Mouse (Mus musculus): ENCODE data around the gene Zdhhc9. TPM values are rescaled to one million over a fixed set of nuclear protein-coding genes. Genes with fewer than 3 reads are reported as not detected.

The Zdhhc9 gene
- total and polyA plus RNA-seq, 2 experiments from 2014 or later: 5.7 to 35.4 TPM

GRCm38 (mm10) chrX:48153949-48154348 is 54.7 kb downstream of the Zdhhc9 start:
- no peak for DNase-seq (ENCODE audit: low spot score)
- Histone ChIP-seq H3K36me3 (ENCODE audit: insufficient read depth, low read length) (no peaks in the 10 kb centered on the region), H3K9ac (replicated peaks; ENCODE audit: low read length) (no peak overlapping the region), H3K27me3 (ENCODE audit: insufficient read depth, low read length) (no peaks in the 10 kb centered on the region), H3K4me3 (ENCODE audit: low read length) (no peak overlapping the region), H3K4me2 (ENCODE audit: low read depth, low read length) (no peak overlapping the region), H3K27ac (no peak overlapping the region), H3K9me3 (ENCODE audit: low read length) (no peaks in the 10 kb centered on the region), H3K4me1 (ENCODE audit: insufficient read depth, low read length) (no peaks in the 10 kb centered on the region)
- WGBS: 57% methylated on average over 2 of the region's 2 CpGs
- no peak for ATAC-seq
- no peak for TF ChIP-seq CTCF (IDR thresholded peaks at IDR 0.05; ENCODE audit: low read depth)

DNA sequence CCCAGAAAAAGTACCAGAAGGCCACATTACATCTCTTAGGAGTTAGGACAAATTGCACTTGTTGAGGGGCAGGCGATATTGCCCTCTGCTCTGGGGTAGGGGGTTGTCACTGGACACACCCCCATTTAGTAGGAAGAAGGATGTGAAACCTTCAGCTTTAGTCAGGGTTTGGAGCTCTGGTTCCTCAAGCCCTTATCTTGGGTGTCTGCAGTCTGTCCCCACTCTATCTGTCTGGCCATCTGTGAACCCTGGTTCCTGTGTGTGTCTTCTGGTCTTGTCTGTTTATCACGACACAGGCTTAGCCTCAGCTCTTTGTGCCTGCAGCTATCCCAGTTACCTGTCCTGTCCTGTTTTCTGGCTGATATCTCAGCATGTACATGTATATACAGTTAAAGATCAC is 55.3 kb downstream of the Zdhhc9 start:
- H3K9me3 ChIP-seq (ENCODE audit: low read length): no peaks in the 10 kb centered on the region
- no peak overlapping the region for H3K9ac ChIP-seq (replicated peaks; ENCODE audit: low read length)
- TF ChIP-seq CTCF (IDR thresholded peaks at IDR 0.05; ENCODE audit: low read depth): no peak
- H3K36me3 ChIP-seq (ENCODE audit: insufficient read depth, low read length): no peaks in the 10 kb centered on the region
- H3K27ac ChIP-seq: no peak overlapping the region
- WGBS: 90% methylated on average over 2 of the region's 2 CpGs
- no peak for DNase-seq (ENCODE audit: low spot score)
- ATAC-seq: no peak
- no peak overlapping the region for H3K4me2 ChIP-seq (ENCODE audit: low read depth, low read length)
- no peaks in the 10 kb centered on the region for H3K4me1 ChIP-seq (ENCODE audit: insufficient read depth, low read length)
- H3K4me3 ChIP-seq (ENCODE audit: low read length): no peak overlapping the region
- H3K27me3 ChIP-seq (ENCODE audit: insufficient read depth, low read length): no peaks in the 10 kb centered on the region

DNA sequence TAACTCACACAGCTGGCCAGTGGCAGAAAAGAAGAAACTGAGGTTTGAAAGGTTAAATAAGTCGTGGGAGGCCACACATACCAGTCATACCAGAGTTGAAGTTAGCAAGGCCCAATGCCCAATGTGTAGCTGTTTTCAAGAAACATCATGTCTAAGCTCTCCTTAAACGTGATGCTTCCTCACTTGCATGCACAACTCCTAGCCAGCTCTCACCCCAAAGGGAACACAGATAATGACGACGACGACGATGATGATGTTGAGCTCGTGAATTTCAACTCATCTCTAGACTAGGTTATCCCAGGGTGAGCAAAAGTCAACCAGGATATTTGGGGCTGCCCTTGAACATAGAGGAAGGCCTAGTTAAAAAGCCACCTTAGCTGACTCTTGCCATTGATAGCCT is 56.6 kb downstream of the Zdhhc9 start:
- Histone ChIP-seq H3K4me2 (ENCODE audit: low read depth, low read length) (no peak overlapping the region), H3K27me3 (ENCODE audit: insufficient read depth, low read length) (no peaks in the 10 kb centered on the region), H3K9me3 (ENCODE audit: low read length) (no peaks in the 10 kb centered on the region), H3K36me3 (ENCODE audit: insufficient read depth, low read length) (no peaks in the 10 kb centered on the region), H3K9ac (replicated peaks; ENCODE audit: low read length) (no peak overlapping the region), H3K4me1 (ENCODE audit: insufficient read depth, low read length) (no peaks in the 10 kb centered on the region), H3K27ac (no peak overlapping the region), H3K4me3 (ENCODE audit: low read length) (no peak overlapping the region)
- ATAC-seq (no peak), DNase-seq (ENCODE audit: low spot score) (no peak)
- TF ChIP-seq CTCF (IDR thresholded peaks at IDR 0.05; ENCODE audit: low read depth): no peak
- WGBS: 71% methylated on average over 7 of the region's 7 CpGs

DNA sequence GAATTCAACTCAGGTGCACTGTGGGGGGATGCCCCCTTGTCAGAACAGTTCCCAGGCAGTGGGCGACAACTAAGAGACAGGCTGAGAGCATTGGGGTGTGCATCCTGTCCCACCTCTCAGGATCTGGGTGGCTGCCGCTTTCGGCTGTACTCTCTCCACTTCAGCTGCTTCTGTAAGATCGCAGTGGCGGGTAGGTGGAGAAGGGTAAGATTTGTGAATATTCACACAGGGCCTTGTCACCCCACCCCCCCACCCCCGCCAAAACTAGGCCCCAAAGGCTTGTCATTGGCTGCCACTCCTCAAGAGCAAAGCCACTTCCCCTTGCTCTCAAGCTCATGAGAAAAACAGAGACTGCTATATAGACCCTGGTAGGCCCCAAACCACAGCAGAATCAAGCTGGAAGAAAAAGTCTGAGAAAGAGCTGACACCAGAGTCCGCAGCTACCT is 60.9 kb downstream of the Zdhhc9 start:
- Histone ChIP-seq H3K9ac (replicated peaks; ENCODE audit: low read length) (no peak overlapping the region), H3K4me3 (ENCODE audit: low read length) (no peak overlapping the region), H3K4me2 (ENCODE audit: low read depth, low read length) (no peak overlapping the region), H3K27me3 (ENCODE audit: insufficient read depth, low read length) (no peaks in the 10 kb centered on the region), H3K4me1 (ENCODE audit: insufficient read depth, low read length) (no peaks in the 10 kb centered on the region), H3K9me3 (ENCODE audit: low read length) (no peaks in the 10 kb centered on the region), H3K36me3 (ENCODE audit: insufficient read depth, low read length) (no peaks in the 10 kb centered on the region), H3K27ac (no peak overlapping the region)
- no peak for TF ChIP-seq CTCF (IDR thresholded peaks at IDR 0.05; ENCODE audit: low read depth)
- no peak for DNase-seq (ENCODE audit: low spot score)
- ATAC-seq: no peak
- WGBS: 86% methylated on average over 7 of the region's 7 CpGs

- no peaks in the 10 kb centered on the region for H3K36me3 ChIP-seq (ENCODE audit: insufficient read depth, low read length)
- no peak for DNase-seq (ENCODE audit: low spot score)
- no peaks in the 10 kb centered on the region for H3K27me3 ChIP-seq (ENCODE audit: insufficient read depth, low read length)
- no peak overlapping the region for H3K4me3 ChIP-seq (ENCODE audit: low read length)
- 80% methylated on average over 2 of the region's 2 CpGs for WGBS
- no peak for ATAC-seq
- no peaks in the 10 kb centered on the region for H3K4me1 ChIP-seq (ENCODE audit: insufficient read depth, low read length)
- no peak for TF ChIP-seq CTCF (IDR thresholded peaks at IDR 0.05; ENCODE audit: low read depth)
- no peak overlapping the region for H3K27ac ChIP-seq
- H3K9me3 ChIP-seq (ENCODE audit: low read length): no peaks in the 10 kb centered on the region
- no peak overlapping the region for H3K9ac ChIP-seq (replicated peaks; ENCODE audit: low read length)
- no peak overlapping the region for H3K4me2 ChIP-seq (ENCODE audit: low read depth, low read length)
These were observed 61.5 kb downstream of the Zdhhc9 start for GRCm38 (mm10) chrX:48147226-48147625.

GRCm38 (mm10) chrX:48146262-48146661 is 62.4 kb downstream of the Zdhhc9 start, which contains the start of gene Sash3:
TSS of gene Sash3 (plus strand) at chrX:48146436.
- H3K4me3 ChIP-seq (ENCODE audit: low read length): no peak within 1 kb of the TSS
- no peak for DNase-seq (ENCODE audit: low spot score)
- H3K4me2 ChIP-seq (ENCODE audit: low read depth, low read length): no peak within 1 kb of the TSS
- no peak within 1 kb of the TSS for H3K9ac ChIP-seq (replicated peaks; ENCODE audit: low read length)
- no peak within 1 kb of the TSS for H3K27ac ChIP-seq
- no peaks in the 10 kb centered on the region for H3K9me3 ChIP-seq (ENCODE audit: low read length)
- H3K36me3 ChIP-seq (ENCODE audit: insufficient read depth, low read length): no peaks in the 10 kb centered on the region
- no peak for ATAC-seq
- no peaks in the 10 kb centered on the region for H3K27me3 ChIP-seq (ENCODE audit: insufficient read depth, low read length)
- H3K4me1 ChIP-seq (ENCODE audit: insufficient read depth, low read length): no peaks in the 10 kb centered on the region
- WGBS: 95% methylated on average over 4 of the region's 4 CpGs
- TF ChIP-seq CTCF (IDR thresholded peaks at IDR 0.05; ENCODE audit: low read depth): no peak

- no peak for DNase-seq (ENCODE audit: low spot score)
- ATAC-seq: no peak
- H3K9ac ChIP-seq (replicated peaks; ENCODE audit: low read length): no peak overlapping the region
- WGBS: 64% methylated on average over 25 of the region's 26 CpGs
- H3K4me2 ChIP-seq (ENCODE audit: low read depth, low read length): 0 out of 2 replicates have a peak overlapping the region, but pooled peaks have one; percentile 18
- TF ChIP-seq CTCF (IDR thresholded peaks at IDR 0.05; ENCODE audit: low read depth): no peak
- H3K4me3 ChIP-seq (ENCODE audit: low read length): no peak overlapping the region
- no peaks in the 10 kb centered on the region for H3K27me3 ChIP-seq (ENCODE audit: insufficient read depth, low read length)
- H3K27ac ChIP-seq: no peak overlapping the region
- no peaks in the 10 kb centered on the region for H3K4me1 ChIP-seq (ENCODE audit: insufficient read depth, low read length)
- no peaks in the 10 kb centered on the region for H3K9me3 ChIP-seq (ENCODE audit: low read length)
- H3K36me3 ChIP-seq (ENCODE audit: insufficient read depth, low read length): no peaks in the 10 kb centered on the region
These were observed 65.0 kb downstream of the Zdhhc9 start for GRCm38 (mm10) chrX:48143415-48144335.
